15 mouse cellular contexts compared by ENCODE assay signal in genomic region chr19:22768242-22768641, GRCm38 (mm10).
"Had no signal": no experiment of that assay in that cellular context is flagged by ENCODE, and none has a peak within 500 bp of the region (broad histone marks: within the 10 kb centered on the region; RNA-seq: fewer than 3 reads in every experiment).

No protein-coding gene starts in this region.

- H3K4me1 ChIP-seq: neural tube, embryonic 13.5 days; stomach, embryonic 15.5 days had no signal

- H3K27ac ChIP-seq: neural tube, embryonic 13.5 days; stomach, embryonic 15.5 days; stomach, postnatal 0 days had no signal

- H3K36me3 ChIP-seq: neural tube, embryonic 13.5 days; stomach, embryonic 15.5 days had no signal

- H3K27me3 ChIP-seq: neural tube, embryonic 13.5 days; stomach, embryonic 15.5 days had no signal

- DNase-seq: retina, postnatal 1 day; right cerebral cortex, adult 18-20 months; right cerebral cortex, postnatal 14 days; right cerebral cortex, postnatal 25 days; right cerebral cortex, postnatal 4 days; spleen, adult 18-20 months; thymus, adult 18-20 months; thymus, adult 2 months; thymus, postnatal 14 days; thymus, postnatal 25 days; thymus, postnatal 36 days; thymus, postnatal 4 days had no signal

- H3K4me3 ChIP-seq: neural tube, embryonic 13.5 days; stomach, embryonic 15.5 days had no signal

- H3K9ac ChIP-seq: neural tube, embryonic 13.5 days; stomach, embryonic 15.5 days had no signal

- H3K4me2 ChIP-seq: neural tube, embryonic 13.5 days; stomach, embryonic 15.5 days had no signal

- H3K9me3 ChIP-seq: neural tube, embryonic 13.5 days; stomach, embryonic 15.5 days had no signal
